ENCODE assay signal across 11 mouse cellular contexts in genomic region chr9:32710987-32711652, GRCm38 (mm10).
DNase-seq lines count a peak whose midpoint lies in the region; ATAC-seq and TF ChIP-seq lines count a peak whose summit lies in the region.
"Had no signal": no experiment of that assay in that cellular context is flagged by ENCODE, and none has a peak within 500 bp of the region (broad histone marks: within the 10 kb centered on the region; RNA-seq: fewer than 3 reads in every experiment).

No protein-coding gene starts in this region.

- TF ChIP-seq POLR2A in kidney, adult 2 months (IDR thresholded peaks at IDR 0.05; ENCODE audit: low read depth, low read length), result no peak

- ATAC-seq in forebrain, embryonic 14.5 days, result no peak
- ATAC-seq: forebrain, embryonic 13.5 days had no signal

- 38% methylated on average over 12 of the region's 12 CpGs for WGBS in kidney, adult 2 months
- 83% methylated on average over 12 of the region's 12 CpGs for WGBS in forebrain, embryonic 14.5 days

- peak overlapping the region; percentile 40 for H3K27ac ChIP-seq in kidney, adult 2 months (ENCODE audit: insufficient read depth, low read depth, low read length)
- H3K27ac ChIP-seq in forebrain, embryonic 14.5 days (ENCODE audit: low read depth, low read length), result no peak overlapping the region
- H3K27ac ChIP-seq: forebrain, embryonic 13.5 days; liver, embryonic 15.5 days; midbrain, embryonic 12.5 days had no signal

- H3K4me1 ChIP-seq in kidney, adult 2 months (ENCODE audit: control insufficient read depth, insufficient read depth, low read length), result peaks cover 13% of the 10 kb centered on the region
- H3K4me1 ChIP-seq in forebrain, embryonic 14.5 days (ENCODE audit: control insufficient read depth, insufficient read depth, low read length), result peaks cover 2% of the 10 kb centered on the region; the same call in 1 of the 2 replicates

- DNase-seq in kidney, adult 2 months, result no peak
- no peak for DNase-seq in kidney, adult 9 months
- peak; percentile 53 for DNase-seq in 3134 (ENCODE audit: extremely low read depth, insufficient read length, low spot score)
- peak; percentile 73 for DNase-seq in Muller cell, postnatal 12 days (ENCODE audit: inconsistent ontology term)
- DNase-seq in induced T-regulatory cell, adult 2 months (ENCODE audit: low read depth), result peak; percentile 54
- DNase-seq in cerebellum, postnatal 14 days, result no peak
- no peak for DNase-seq in left cerebral cortex, adult 18-20 months (ENCODE audit: low spot score in 2 of 2)
- DNase-seq in forebrain, embryonic 14.5 days (ENCODE audit: low spot score), result no peak

- no peak overlapping the region for H3K9ac ChIP-seq in forebrain, embryonic 14.5 days (ENCODE audit: low read length)
- H3K9ac ChIP-seq: forebrain, embryonic 13.5 days; liver, embryonic 15.5 days; midbrain, embryonic 12.5 days had no signal

- no peak overlapping the region for H3K4me2 ChIP-seq in forebrain, embryonic 14.5 days (ENCODE audit: low read length)
- H3K4me2 ChIP-seq: forebrain, embryonic 13.5 days; liver, embryonic 15.5 days; midbrain, embryonic 12.5 days had no signal

- TF ChIP-seq CTCF in kidney, adult 2 months (conservative IDR thresholded peaks at IDR 0.05; ENCODE audit: insufficient read depth, insufficient read length, low read depth, low read length), result no peak

- no peaks in the 10 kb centered on the region for H3K9me3 ChIP-seq in forebrain, embryonic 14.5 days (replicated peaks; ENCODE audit: control insufficient read depth, low read length)
- H3K9me3 ChIP-seq: forebrain, embryonic 13.5 days; liver, embryonic 15.5 days had no signal

- no peaks in the 10 kb centered on the region for H3K36me3 ChIP-seq in kidney, adult 2 months (ENCODE audit: control insufficient read depth, insufficient read depth, low read length)
- H3K36me3 ChIP-seq in forebrain, embryonic 14.5 days (ENCODE audit: control insufficient read depth, insufficient read depth, low read length), result no peaks in the 10 kb centered on the region
- H3K36me3 ChIP-seq: liver, embryonic 15.5 days; midbrain, embryonic 12.5 days had no signal

- H3K27me3 ChIP-seq in kidney, adult 2 months (replicated peaks; ENCODE audit: control insufficient read depth, insufficient read depth, low read length), result no peaks in the 10 kb centered on the region
- no peaks in the 10 kb centered on the region for H3K27me3 ChIP-seq in forebrain, embryonic 14.5 days (replicated peaks; ENCODE audit: control insufficient read depth, insufficient read depth, low read length)
- H3K27me3 ChIP-seq: liver, embryonic 15.5 days had no signal

- H3K4me3 ChIP-seq in kidney, adult 2 months (ENCODE audit: insufficient read depth, low read depth, low read length), result no peak overlapping the region
- H3K4me3 ChIP-seq in forebrain, embryonic 14.5 days (ENCODE audit: low read depth, low read length), result no peak overlapping the region
- H3K4me3 ChIP-seq: forebrain, embryonic 13.5 days; liver, embryonic 15.5 days; midbrain, embryonic 12.5 days had no signal

Comparison
In these comparisons a context has a peak if more than half of its experiments do, and no peak if none do; other contexts are left out.
1. DNase-seq: peak in 3134 (single experiment), Muller cell, postnatal 12 days (single experiment) and induced T-regulatory cell, adult 2 months (single experiment); none in kidney, adult 2 months (single experiment), kidney, adult 9 months (single experiment), cerebellum, postnatal 14 days (0 of 2), left cerebral cortex, adult 18-20 months (0 of 2) and forebrain, embryonic 14.5 days (single experiment).